Mouse (Mus musculus): ENCODE data around the gene Pbdc1.
"Not testable (repeated sequence)": the region's sequence is repeated elsewhere in the genome, so short reads cannot be mapped to it uniquely, and the experiment has no call there.

Pbdc1 gene

GRCm38 (mm10) chrX:105079615-105080092 lies at the start of gene Pbdc1:
Gene Pbdc1, plus strand, starts transcription at chrX:105079756.
- ATAC-seq (ENCODE audit: insufficient number of reproducible peaks, low FRiP score, low TSS enrichment), result peak; percentile 99

- ATAC-seq (ENCODE audit: insufficient number of reproducible peaks, low FRiP score, low TSS enrichment), result no peak
These were observed 41.9 kb upstream of the Pbdc1 start for GRCm38 (mm10) chrX:105037666-105038065.

GRCm38 (mm10) chrX:105064294-105064693 lies 15.3 kb upstream of the Pbdc1 start:
- ATAC-seq (ENCODE audit: insufficient number of reproducible peaks, low FRiP score, low TSS enrichment), result no peak

DNA sequence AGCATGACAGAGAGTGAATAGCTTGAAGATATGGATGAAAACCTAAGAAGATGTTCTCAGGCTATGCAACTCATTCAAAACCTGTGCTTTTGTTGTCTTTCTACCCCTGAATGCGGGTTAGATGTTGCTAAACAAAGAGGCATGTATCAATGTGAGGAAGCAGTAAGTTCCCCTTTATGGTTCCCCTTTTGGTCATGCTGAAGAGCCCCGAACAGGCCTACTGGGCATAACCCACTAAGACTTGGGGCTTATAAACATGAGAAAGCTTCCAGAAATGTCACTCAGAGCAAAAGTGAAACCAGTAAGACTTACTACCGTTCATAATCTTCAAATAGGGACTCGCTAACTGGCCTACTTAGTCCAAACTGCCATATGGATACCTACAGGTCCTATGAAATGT lies 14.8 kb upstream of the Pbdc1 start:
- ATAC-seq (ENCODE audit: insufficient number of reproducible peaks, low FRiP score, low TSS enrichment), result no peak

- peak; percentile 91 for ATAC-seq (ENCODE audit: insufficient number of reproducible peaks, low FRiP score, low TSS enrichment)
These were observed 9.7 kb upstream of the Pbdc1 start for GRCm38 (mm10) chrX:105069671-105070503.

GRCm38 (mm10) chrX:105079151-105079550 lies 405 bp upstream of the Pbdc1 start:
- ATAC-seq (ENCODE audit: insufficient number of reproducible peaks, low FRiP score, low TSS enrichment), result peak; percentile 49

GRCm38 (mm10) chrX:105080096-105080495 lies 540 bp downstream of the Pbdc1 start:
- ATAC-seq (ENCODE audit: insufficient number of reproducible peaks, low FRiP score, low TSS enrichment), result no peak

DNA sequence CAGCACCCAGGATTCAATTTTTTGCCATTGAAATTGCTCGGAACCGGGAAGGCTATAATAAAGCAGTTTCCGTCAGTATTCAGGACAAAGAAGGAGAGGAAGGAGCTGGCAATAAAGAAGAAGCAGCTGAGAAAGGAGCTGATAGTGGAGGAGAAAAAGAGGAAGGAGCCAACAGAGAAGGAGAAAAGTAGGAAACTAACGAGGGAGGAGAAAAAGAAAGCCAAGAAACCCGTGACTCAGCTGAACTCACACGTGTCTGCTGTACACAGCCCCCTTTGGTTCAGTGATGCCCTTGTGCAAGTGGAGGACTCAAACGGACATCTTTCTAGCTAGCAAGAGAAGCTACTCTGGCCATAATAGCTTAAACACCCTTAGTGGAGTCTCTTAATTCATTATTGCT lies 3.5 kb downstream of the Pbdc1 start:
- ATAC-seq (ENCODE audit: insufficient number of reproducible peaks, low FRiP score, low TSS enrichment), result not testable (repeated sequence)

DNA sequence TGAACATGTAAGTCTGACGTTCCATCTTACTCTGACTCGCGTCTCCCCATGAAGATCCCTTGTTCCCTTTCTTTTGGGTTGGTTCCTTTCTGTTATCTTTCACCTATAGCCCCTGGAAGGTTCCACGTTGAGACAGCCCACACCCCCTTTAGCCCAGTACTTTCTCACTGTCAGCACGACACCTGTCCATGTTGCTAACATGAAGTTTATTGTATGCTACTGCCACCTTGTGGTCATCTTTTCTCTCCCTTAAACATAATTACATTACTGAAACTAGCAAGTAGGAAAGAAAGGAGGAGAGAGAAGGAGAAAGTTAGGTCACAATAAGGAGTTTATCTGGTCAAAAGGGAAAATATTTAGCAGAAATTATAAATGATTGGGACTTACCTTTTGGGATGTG lies 24.6 kb downstream of the Pbdc1 start:
- ATAC-seq (ENCODE audit: insufficient number of reproducible peaks, low FRiP score, low TSS enrichment), result no peak

- no peak for ATAC-seq (ENCODE audit: insufficient number of reproducible peaks, low FRiP score, low TSS enrichment)
These were observed 35.4 kb downstream of the Pbdc1 start for GRCm38 (mm10) chrX:105114994-105115393.

DNA sequence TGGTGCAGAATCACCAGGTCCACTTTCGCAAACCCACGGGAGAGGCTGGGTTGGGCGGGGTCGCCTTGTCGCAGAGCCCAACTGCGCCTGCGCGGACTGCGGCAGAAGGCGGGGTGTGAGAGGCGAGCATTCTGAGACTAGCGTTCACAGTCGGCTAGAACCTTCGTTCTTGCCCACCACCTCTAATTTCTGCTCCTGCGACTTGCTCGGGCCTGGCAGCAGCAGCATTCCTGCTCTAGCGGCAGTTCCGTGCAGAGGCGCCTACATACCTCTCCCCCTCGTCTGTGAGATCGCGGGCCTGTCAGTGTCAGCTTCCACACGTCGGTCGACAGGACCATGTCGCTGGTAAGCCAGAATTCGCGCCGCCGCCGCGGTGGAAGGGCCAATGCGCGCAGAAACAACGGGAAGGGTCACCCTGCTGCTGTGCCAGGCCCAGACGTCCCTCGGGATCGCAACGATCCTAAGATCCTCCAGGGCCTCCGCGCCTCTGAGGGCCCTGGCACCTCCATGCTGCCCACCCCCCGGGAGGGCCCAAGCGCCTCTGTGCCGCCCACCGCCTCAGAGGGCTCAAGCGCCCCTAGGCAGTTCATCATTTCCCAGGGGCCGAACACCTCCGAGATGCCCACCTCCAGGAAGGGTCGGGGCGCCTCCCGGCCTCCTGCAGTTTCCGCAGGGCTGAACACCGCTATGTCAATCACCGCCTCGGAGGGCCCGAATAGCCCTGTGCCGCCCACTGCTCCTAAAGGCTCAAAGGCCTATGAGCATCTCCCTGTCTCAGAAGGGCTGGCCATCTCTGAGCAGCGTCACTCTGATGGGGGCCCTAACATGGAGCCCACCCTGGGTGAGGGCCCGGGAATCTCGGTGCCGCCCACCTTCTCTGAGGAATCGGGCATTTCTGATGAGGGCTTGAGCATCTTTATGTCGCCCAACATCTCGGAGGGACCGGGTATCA lies 41.0 kb downstream of the Pbdc1 start, which contains the start of gene Magee1:
TSS of gene Magee1 (plus strand) at position 104 of the 952 bp plus-strand sequence.
- ATAC-seq (ENCODE audit: insufficient number of reproducible peaks, low FRiP score, low TSS enrichment), result peak; percentile 73

DNA sequence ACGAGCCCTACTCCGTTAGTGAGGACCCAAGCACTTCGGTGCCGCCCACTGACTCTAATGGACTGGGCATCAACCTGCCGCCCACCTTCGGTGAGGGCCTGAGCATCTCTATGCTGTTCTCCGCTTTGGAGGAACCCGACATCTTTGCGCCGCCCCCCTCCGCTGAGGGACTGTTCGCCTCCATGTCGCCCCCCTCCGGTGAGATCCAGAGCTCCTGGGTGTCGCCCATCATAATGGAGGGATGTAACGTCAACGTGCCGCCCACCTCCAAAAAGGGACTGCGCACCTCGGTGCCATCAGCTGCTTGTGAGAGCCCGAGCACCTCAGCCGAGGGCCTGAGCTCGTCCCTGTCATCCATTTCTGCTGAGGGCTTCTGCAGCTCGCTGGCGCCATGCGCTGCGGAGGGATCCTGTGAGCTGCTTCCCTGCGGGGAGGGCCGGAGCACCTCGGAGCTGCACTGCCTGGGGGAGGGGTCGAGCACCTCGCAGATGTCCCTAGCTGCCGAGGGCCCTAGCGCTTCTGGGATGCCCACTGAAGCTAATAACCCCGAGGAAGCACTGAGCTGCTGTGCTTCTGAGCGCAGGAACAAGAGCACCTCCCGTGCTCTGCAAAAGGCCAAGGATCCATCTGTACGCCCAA lies 41.8 kb downstream of the Pbdc1 start:
- peak; percentile 63 for ATAC-seq (ENCODE audit: insufficient number of reproducible peaks, low FRiP score, low TSS enrichment)

DNA sequence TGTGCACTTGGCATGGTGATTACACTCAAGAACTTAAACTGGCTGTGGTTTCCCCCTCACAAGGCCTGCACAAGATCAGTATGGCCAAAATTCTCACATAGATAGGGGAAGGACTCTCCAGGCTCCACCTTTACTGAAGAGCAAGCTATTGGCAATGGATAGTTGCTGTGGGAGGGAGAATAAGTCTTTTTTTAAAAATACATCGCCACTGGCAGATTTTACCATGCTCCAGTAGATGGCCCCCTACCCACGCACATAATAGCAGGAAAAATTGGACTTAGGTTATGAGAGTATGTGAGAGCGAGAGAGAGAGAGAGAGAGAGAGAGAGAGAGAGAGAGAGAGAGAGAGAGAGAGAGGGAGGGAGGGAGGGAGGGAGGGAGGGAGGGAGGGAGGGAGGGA lies 45.3 kb downstream of the Pbdc1 start:
- ATAC-seq (ENCODE audit: insufficient number of reproducible peaks, low FRiP score, low TSS enrichment), result no peak

- no peak for ATAC-seq (ENCODE audit: insufficient number of reproducible peaks, low FRiP score, low TSS enrichment)
These were observed 72.4 kb downstream of the Pbdc1 start for GRCm38 (mm10) chrX:105151872-105152461.

- not testable (repeated sequence) for ATAC-seq (ENCODE audit: insufficient number of reproducible peaks, low FRiP score, low TSS enrichment)
These were observed 85.5 kb downstream of the Pbdc1 start for GRCm38 (mm10) chrX:105165007-105165406.
